Mouse (Mus musculus): Measurements from ENCODE around the gene Gm28048.

The Gm28048 gene

GRCm38 (mm10) chr11:22938983-22939382, 42.9 kb downstream of the Gm28048 start:
- peak; percentile 79 for DNase-seq

- peak; percentile 70 for DNase-seq
Observed at GRCm38 (mm10) chr11:22937716-22938316, 44.1 kb downstream of the Gm28048 start.

- peak; percentile 66 for DNase-seq
Observed at GRCm38 (mm10) chr11:22936446-22937125, 45.3 kb downstream of the Gm28048 start.

- DNase-seq, result peak; percentile 23
Observed at GRCm38 (mm10) chr11:22932167-22932566, 49.7 kb downstream of the Gm28048 start.

- DNase-seq, result peak; percentile 66
Observed at GRCm38 (mm10) chr11:22931320-22931905, 50.5 kb downstream of the Gm28048 start.

GRCm38 (mm10) chr11:22930129-22930528, 51.8 kb downstream of the Gm28048 start:
- DNase-seq, result peak; percentile 77

- peak; percentile 78 for DNase-seq
Observed at GRCm38 (mm10) chr11:22928586-22929169, 53.2 kb downstream of the Gm28048 start.

GRCm38 (mm10) chr11:22923606-22924005, 58.3 kb downstream of the Gm28048 start:
- DNase-seq, result peak; percentile 23

- DNase-seq, result peak; percentile 23
Observed at GRCm38 (mm10) chr11:22922546-22922945, 59.3 kb downstream of the Gm28048 start.

- DNase-seq, result peak; percentile 17
Observed at GRCm38 (mm10) chr11:22919336-22919735, 62.6 kb downstream of the Gm28048 start.

GRCm38 (mm10) chr11:22917786-22918185, 64.1 kb downstream of the Gm28048 start:
- peak; percentile 67 for DNase-seq

GRCm38 (mm10) chr11:22913744-22914143, 68.1 kb downstream of the Gm28048 start:
- DNase-seq, result no peak

- DNase-seq, result peak; percentile 88
Observed at GRCm38 (mm10) chr11:22911831-22912230, 70.1 kb downstream of the Gm28048 start.

GRCm38 (mm10) chr11:22906453-22906865, 75.4 kb downstream of the Gm28048 start:
- no peak for DNase-seq

GRCm38 (mm10) chr11:22902923-22903322, 79.0 kb downstream of the Gm28048 start:
- no peak for DNase-seq

GRCm38 (mm10) chr11:22900041-22900440, 81.8 kb downstream of the Gm28048 start:
- no peak for DNase-seq

- peak; percentile 51 for DNase-seq
Observed at GRCm38 (mm10) chr11:22897642-22898041, 84.2 kb downstream of the Gm28048 start.

GRCm38 (mm10) chr11:22897127-22897526, 84.8 kb downstream of the Gm28048 start:
- peak; percentile 50 for DNase-seq

GRCm38 (mm10) chr11:22893075-22893474, 88.8 kb downstream of the Gm28048 start:
- peak; percentile 68 for DNase-seq

- peak; percentile 80 for DNase-seq
Observed at GRCm38 (mm10) chr11:22892466-22892865, 89.4 kb downstream of the Gm28048 start.

- DNase-seq, result peak; percentile 88
Observed at GRCm38 (mm10) chr11:22891876-22892275, 90.0 kb downstream of the Gm28048 start.

- DNase-seq, result no peak
Observed at GRCm38 (mm10) chr11:22891242-22891641, 90.6 kb downstream of the Gm28048 start.

GRCm38 (mm10) chr11:22889224-22889623, 92.7 kb downstream of the Gm28048 start:
- DNase-seq, result no peak

GRCm38 (mm10) chr11:22886991-22887390, 94.9 kb downstream of the Gm28048 start:
- DNase-seq, result peak; percentile 93
